Mouse (Mus musculus): ENCODE results near the gene Dll3.
"Not testable (repeated sequence)": the region's sequence is repeated elsewhere in the genome, so short reads cannot be mapped to it uniquely, and the experiment has no call there.

Gene Dll3

GRCm38 (mm10) chr7:28254591-28254990 lies 47.4 kb downstream of the Dll3 start:
- DNase-seq (ENCODE audit: extremely low read depth, low read depth) = peak; percentile 94

GRCm38 (mm10) chr7:28251976-28252375 lies 50.1 kb downstream of the Dll3 start:
- DNase-seq (ENCODE audit: extremely low read depth, low read depth) = no peak

GRCm38 (mm10) chr7:28248957-28249356 lies 53.1 kb downstream of the Dll3 start:
- DNase-seq (ENCODE audit: extremely low read depth, low read depth) = no peak

- not testable (repeated sequence) for DNase-seq (ENCODE audit: extremely low read depth, low read depth)
Measured at GRCm38 (mm10) chr7:28243943-28244342, 58.1 kb downstream of the Dll3 start.

Data from MEL-GATA-1-ER (cell line).